ENCODE assay signal across 31 mouse cellular contexts in genomic region chr8:104068421-104069035, GRCm38 (mm10). TPM values are rescaled to one million over a fixed set of nuclear protein-coding genes. Genes with fewer than 3 reads are reported as not detected.
DNase-seq lines count a peak whose midpoint lies in the region; ATAC-seq lines count a peak whose summit lies in the region.
"Had no signal": no experiment of that assay in that cellular context is flagged by ENCODE, and none has a peak within 500 bp of the region (broad histone marks: within the 10 kb centered on the region; RNA-seq: fewer than 3 reads in every experiment).

No protein-coding gene starts in this region.

- ATAC-seq in frontal cortex, adult (ENCODE audit: low TSS enrichment): peak; percentile 62
- ATAC-seq in midbrain, embryonic 11.5 days (ENCODE audit: low FRiP score): no peak
- ATAC-seq: activated CD4-positive, CD25-positive, alpha-beta regulatory T cell, adult 4 months; forebrain, embryonic 14.5 days; inflammation-experienced regulatory T-cells, adult 6 months had no signal

- no peak for DNase-seq in frontal cortex, postnatal 14 days (ENCODE audit: low spot score in 2 of 2)
- peak; percentile 47 for DNase-seq in midbrain, embryonic 11.5 days (ENCODE audit: low spot score, missing footprints)
- no peak for DNase-seq in midbrain, embryonic 10.5 days (ENCODE audit: low spot score)
- DNase-seq in testis, postnatal 10 days (ENCODE audit: low spot score): peak; percentile 33
- DNase-seq in testis, postnatal 14 days (ENCODE audit: low spot score): no peak
- DNase-seq in urinary bladder, postnatal 4 days (ENCODE audit: low spot score in 2 of 2): no peak
- DNase-seq in cerebellum, postnatal 14 days: no peak
- DNase-seq: adrenal gland, adult 2 months; cerebellum, adult 8-10 months; cerebellum, postnatal 36 days; gastrocnemius, adult 2 months; gastrocnemius, postnatal 36 days; kidney, adult 2 months; kidney, postnatal 36 days; lung, embryonic 14.5 days; lung, postnatal 14 days; thymus, postnatal 25 days had no signal

- no peak overlapping the region for H3K27ac ChIP-seq in midbrain, embryonic 11.5 days (ENCODE audit: low read depth, low read length)
- H3K27ac ChIP-seq in midbrain, embryonic 10.5 days (replicated peaks): no peak overlapping the region
- H3K27ac ChIP-seq: gastrocnemius, adult 2 months; heart, adult 2 months; hindbrain, embryonic 14.5 days; layer of hippocampus, adult 2 months; left cerebral cortex, adult 2 months; limb, embryonic 12.5 days; liver, embryonic 14.5 days; midbrain, embryonic 12.5 days; neural tube, embryonic 12.5 days had no signal

- no peaks in the 10 kb centered on the region for H3K9me3 ChIP-seq in midbrain, embryonic 11.5 days (ENCODE audit: control insufficient read depth, low read length)
- H3K9me3 ChIP-seq in midbrain, embryonic 10.5 days (replicated peaks): no peaks in the 10 kb centered on the region
- H3K9me3 ChIP-seq: heart, embryonic 12.5 days; limb, embryonic 12.5 days; midbrain, embryonic 12.5 days; neural tube, embryonic 12.5 days had no signal

- no peak overlapping the region for H3K4me2 ChIP-seq in midbrain, embryonic 11.5 days
- H3K4me2 ChIP-seq: heart, embryonic 12.5 days; hindbrain, embryonic 14.5 days; limb, embryonic 12.5 days; lung, embryonic 14.5 days; midbrain, embryonic 12.5 days; neural tube, embryonic 12.5 days had no signal

- no peaks in the 10 kb centered on the region for H3K27me3 ChIP-seq in midbrain, embryonic 11.5 days (ENCODE audit: control insufficient read depth, insufficient read depth, low read length)
- H3K27me3 ChIP-seq in midbrain, embryonic 10.5 days (ENCODE audit: low read depth, poor library complexity, severe bottlenecking): no peaks in the 10 kb centered on the region
- H3K27me3 ChIP-seq: heart, embryonic 12.5 days; limb, embryonic 12.5 days; midbrain, embryonic 12.5 days; neural tube, embryonic 12.5 days had no signal

- 82% methylated on average over 15 of the region's 15 CpGs for WGBS in midbrain, embryonic 11.5 days
- WGBS in midbrain, embryonic 10.5 days: 78% methylated on average over 15 of the region's 15 CpGs

- H3K4me1 ChIP-seq in midbrain, embryonic 11.5 days (ENCODE audit: control insufficient read depth, insufficient read depth, low read length): no peaks in the 10 kb centered on the region
- no peaks in the 10 kb centered on the region for H3K4me1 ChIP-seq in midbrain, embryonic 10.5 days
- H3K4me1 ChIP-seq: heart, embryonic 12.5 days; midbrain, embryonic 12.5 days; neural tube, embryonic 12.5 days had no signal

- H3K4me3 ChIP-seq in midbrain, embryonic 11.5 days (ENCODE audit: low read depth, low read length): no peak overlapping the region
- no peak overlapping the region for H3K4me3 ChIP-seq in midbrain, embryonic 10.5 days
- H3K4me3 ChIP-seq: gastrocnemius, adult 2 months; heart, adult 2 months; heart, embryonic 12.5 days; layer of hippocampus, adult 2 months; left cerebral cortex, adult 2 months; limb, embryonic 12.5 days; midbrain, embryonic 12.5 days; myocyte; neural tube, embryonic 12.5 days had no signal

- H3K36me3 ChIP-seq in midbrain, embryonic 11.5 days (ENCODE audit: control insufficient read depth, insufficient read depth, low read length): no peaks in the 10 kb centered on the region
- H3K36me3 ChIP-seq in midbrain, embryonic 10.5 days: no peaks in the 10 kb centered on the region
- H3K36me3 ChIP-seq: heart, embryonic 12.5 days; limb, embryonic 12.5 days; midbrain, embryonic 12.5 days; neural tube, embryonic 12.5 days had no signal

- no peak overlapping the region for H3K9ac ChIP-seq in midbrain, embryonic 11.5 days (ENCODE audit: low read length)
- H3K9ac ChIP-seq: heart, embryonic 12.5 days; hindbrain, embryonic 14.5 days; limb, embryonic 12.5 days; liver, embryonic 14.5 days; lung, embryonic 14.5 days; midbrain, embryonic 12.5 days; neural tube, embryonic 12.5 days had no signal

RNA-seq across cellular contexts. Expression of gene Cdh5, which starts 32.9 kb away (rescaled TPM):
- polyA plus RNA-seq in midbrain, embryonic 11.5 days (2014; fragmentation: Nextera tagmentation; extraction: Ambion mirVana): 18.0 and 19.0 TPM in 2 replicates
- 12.2 and 13.9 TPM in 2 replicates for polyA plus RNA-seq in midbrain, embryonic 10.5 days (2016; fragmentation: Nextera tagmentation; extraction: Ambion mirVana)

Comparison
In these comparisons a context has a peak if more than half of its experiments do, and no peak if none do; other contexts are left out.
1. DNase-seq: peak in midbrain, embryonic 11.5 days (single experiment) and testis, postnatal 10 days (single experiment); none in frontal cortex, postnatal 14 days (0 of 2), midbrain, embryonic 10.5 days (single experiment), testis, postnatal 14 days (single experiment), urinary bladder, postnatal 4 days (0 of 2) and cerebellum, postnatal 14 days (0 of 2).